Comparison of ENCODE assay signal across 39 mouse cellular contexts in genomic region chr11:115326730-115327129, GRCm38 (mm10). TPM values are rescaled to one million over a fixed set of nuclear protein-coding genes. Genes with fewer than 3 reads are reported as not detected.
DNase-seq lines count a peak whose midpoint lies in the region; ATAC-seq and TF ChIP-seq lines count a peak whose summit lies in the region.
"Had no signal": no experiment of that assay in that cellular context is flagged by ENCODE, and none has a peak within 500 bp of the region (broad histone marks: within the 10 kb centered on the region; RNA-seq: fewer than 3 reads in every experiment).

No protein-coding gene starts in this region.

- no peak overlapping the region for H3K4me3 ChIP-seq in stomach, postnatal 0 days (ENCODE audit: low read depth, low read length)
- no peak overlapping the region for H3K4me3 ChIP-seq in liver, embryonic 12.5 days
- H3K4me3 ChIP-seq: embryonic facial prominence, embryonic 13.5 days; forebrain, embryonic 10.5 days; forebrain, embryonic 15.5 days; heart, embryonic 10.5 days; hindbrain, embryonic 12.5 days; intestine, embryonic 15.5 days; liver, embryonic 15.5 days; midbrain, embryonic 10.5 days; midbrain, embryonic 15.5 days had no signal

- H3K36me3 ChIP-seq in stomach, postnatal 0 days (ENCODE audit: control insufficient read depth, insufficient read depth, low read length) = no peaks in the 10 kb centered on the region
- H3K36me3 ChIP-seq in liver, embryonic 12.5 days = no peaks in the 10 kb centered on the region
- H3K36me3 ChIP-seq: embryonic facial prominence, embryonic 13.5 days; forebrain, embryonic 10.5 days; forebrain, embryonic 15.5 days; G1E; heart, embryonic 10.5 days; hindbrain, embryonic 12.5 days; intestine, embryonic 15.5 days; liver, embryonic 15.5 days; midbrain, embryonic 10.5 days; midbrain, embryonic 15.5 days had no signal

- WGBS in stomach, postnatal 0 days = 35% methylated on average over 7 of the region's 7 CpGs
- WGBS in liver, embryonic 12.5 days (ENCODE audit: insufficient replicate concordance) = 57% methylated on average over 7 of the region's 7 CpGs

- peak; percentile 55 to 61 for DNase-seq in frontal cortex, postnatal 36 days (ENCODE audit: low spot score in 2 of 2)
- DNase-seq in frontal cortex, postnatal 10 days (ENCODE audit: low spot score in 2 of 2) = no peak
- peak; percentile 22 to 45 for DNase-seq in left cerebral cortex, postnatal 14 days (ENCODE audit: low spot score in 2 of 2)
- no peak for DNase-seq in left cerebral cortex, postnatal 4 days
- DNase-seq in right cerebral cortex, postnatal 25 days = peak; percentile 45
- DNase-seq in right cerebral cortex, postnatal 14 days = no peak
- no peak for DNase-seq in stomach, postnatal 0 days (ENCODE audit: low spot score)
- DNase-seq: adrenal gland, postnatal 10 days; cerebellum, adult 11-12 months; cerebellum, postnatal 10 days; gastrocnemius, postnatal 25 days; heart, adult 11 months; heart, postnatal 36 days; kidney, adult 8-10 months; kidney, postnatal 10 days; liver; lung, embryonic 14.5 days; lung, postnatal 14 days; thymus, postnatal 14 days had no signal

- TF ChIP-seq EP300 in stomach, postnatal 0 days (optimal IDR thresholded peaks at IDR 0.05) = no peak

- no peak overlapping the region for H3K9ac ChIP-seq in stomach, postnatal 0 days (ENCODE audit: low read length)
- no peak overlapping the region for H3K9ac ChIP-seq in liver, embryonic 12.5 days
- H3K9ac ChIP-seq: embryonic facial prominence, embryonic 13.5 days; forebrain, embryonic 15.5 days; hindbrain, embryonic 12.5 days; intestine, embryonic 15.5 days; liver, embryonic 15.5 days; lung, embryonic 14.5 days; midbrain, embryonic 15.5 days had no signal

- peaks cover 6% of the 10 kb centered on the region; the same call in 1 of the 2 replicates for H3K27me3 ChIP-seq in stomach, postnatal 0 days (ENCODE audit: control insufficient read depth, insufficient read depth, low read length)
- H3K27me3 ChIP-seq in liver, embryonic 12.5 days (replicated peaks) = peaks cover 90% of the 10 kb centered on the region

- ATAC-seq in stomach, postnatal 0 days (ENCODE audit: low FRiP score, low TSS enrichment) = peak; percentile 52
- no peak for ATAC-seq in liver, embryonic 12.5 days
- ATAC-seq: forebrain, embryonic 15.5 days; hindbrain, postnatal 0 days; intestine, embryonic 15.5 days; midbrain, embryonic 15.5 days; Patski had no signal

- TF ChIP-seq CTCF in stomach, postnatal 0 days (IDR thresholded peaks at IDR 0.05; ENCODE audit: low read depth) = no peak

- H3K4me2 ChIP-seq in stomach, postnatal 0 days (replicated peaks; ENCODE audit: low read depth) = no peak overlapping the region
- H3K4me2 ChIP-seq in liver, embryonic 12.5 days = no peak overlapping the region
- H3K4me2 ChIP-seq: embryonic facial prominence, embryonic 13.5 days; forebrain, embryonic 15.5 days; hindbrain, embryonic 12.5 days; intestine, embryonic 15.5 days; liver, embryonic 15.5 days; lung, embryonic 14.5 days; midbrain, embryonic 15.5 days had no signal

- intact Hi-C loops in left cerebral cortex, postnatal 14 days (cut with DNase I) = no loop called here
- intact Hi-C loops in left cerebral cortex, postnatal 4 days (cut with DNase I) = no loop called here

- 0 out of 2 replicates have a peak overlapping the region, but pooled peaks have one; percentile 56 for H3K27ac ChIP-seq in stomach, postnatal 0 days (replicated peaks)
- no peak overlapping the region for H3K27ac ChIP-seq in liver, embryonic 12.5 days
- H3K27ac ChIP-seq: embryonic facial prominence, embryonic 13.5 days; forebrain, embryonic 10.5 days; forebrain, embryonic 15.5 days; heart, embryonic 10.5 days; hindbrain, embryonic 12.5 days; hindbrain, postnatal 0 days; intestine, embryonic 15.5 days; liver, embryonic 15.5 days; midbrain, embryonic 10.5 days; midbrain, embryonic 15.5 days had no signal

- H3K9me3 ChIP-seq in stomach, postnatal 0 days (ENCODE audit: control insufficient read depth, low read length) = no peaks in the 10 kb centered on the region
- H3K9me3 ChIP-seq in liver, embryonic 12.5 days (replicated peaks) = no peaks in the 10 kb centered on the region
- H3K9me3 ChIP-seq: embryonic facial prominence, embryonic 13.5 days; forebrain, embryonic 10.5 days; forebrain, embryonic 15.5 days; G1E; heart, embryonic 10.5 days; hindbrain, embryonic 12.5 days; intestine, embryonic 15.5 days; liver, embryonic 15.5 days; midbrain, embryonic 10.5 days; midbrain, embryonic 15.5 days had no signal

- no peaks in the 10 kb centered on the region for H3K4me1 ChIP-seq in stomach, postnatal 0 days (replicated peaks; ENCODE audit: control insufficient read depth, insufficient read depth)
- 0 out of 2 replicates have a peak, but pooled peaks cover 6% of the 10 kb centered on the region for H3K4me1 ChIP-seq in liver, embryonic 12.5 days

RNA-seq across cellular contexts. Expression of gene Ush1g, which starts 4.9 kb away (rescaled TPM):
- total RNA-seq in left cerebral cortex, postnatal 14 days (2021) = under 1 TPM; 0.33 to 0.44 TPM
- total RNA-seq in left cerebral cortex, postnatal 4 days (2021) = under 1 TPM in 1 of 2 experiments, not detected in 1; 0.24 TPM
- 0.34 and 0.36 TPM in 2 replicates for polyA plus RNA-seq in stomach, postnatal 0 days (2015; fragmentation: Nextera tagmentation; extraction: Ambion mirVana)
- polyA plus RNA-seq in liver, embryonic 12.5 days (2016; fragmentation: Nextera tagmentation; extraction: Ambion mirVana) = 0.25 and 0.32 TPM in 2 replicates
- total RNA-seq: common myeloid progenitor, adult 5-6 weeks; megakaryocyte progenitor cell, adult 5-6 weeks; neutrophil, adult 5-6 weeks had no signal
- polyA plus RNA-seq: embryonic facial prominence, embryonic 13.5 days; forebrain, embryonic 10.5 days; G1E; hindbrain, embryonic 12.5 days; intestine, embryonic 15.5 days; lung, embryonic 14.5 days; midbrain, embryonic 10.5 days; urinary bladder, adult 2 months had no signal

RNA-seq across cellular contexts. Expression of gene Otop3, which starts 7.8 kb away (rescaled TPM):
- total RNA-seq in left cerebral cortex, postnatal 14 days (2021) = not detected
- under 1 TPM in 1 of 2 experiments, not detected in 1; 0.42 TPM for total RNA-seq in left cerebral cortex, postnatal 4 days (2021)
- polyA plus RNA-seq in stomach, postnatal 0 days (2015; fragmentation: Nextera tagmentation; extraction: Ambion mirVana) = 20.5 and 21.0 TPM in 2 replicates
- polyA plus RNA-seq in liver, embryonic 12.5 days (2016; fragmentation: Nextera tagmentation; extraction: Ambion mirVana) = not detected in 2 replicates
- total RNA-seq: common myeloid progenitor, adult 5-6 weeks; G1E; gastrocnemius, adult 18-20 months; gastrocnemius, postnatal 25 days; heart, postnatal 36 days; megakaryocyte progenitor cell, adult 5-6 weeks; neutrophil, adult 5-6 weeks had no signal
- polyA plus RNA-seq: embryonic facial prominence, embryonic 13.5 days; forebrain, embryonic 10.5 days; G1E; heart, embryonic 16.5 days; liver, embryonic 15.5 days; lung, embryonic 14.5 days; Patski; spleen, adult 2 months; urinary bladder, adult 2 months had no signal

RNA-seq across cellular contexts. Expression of gene Otop2, which starts 19.8 kb away (rescaled TPM):
- total RNA-seq in left cerebral cortex, postnatal 14 days (2021) = under 1 TPM in 1 of 2 experiments, not detected in 1; 0.38 TPM
- total RNA-seq in left cerebral cortex, postnatal 4 days (2021) = not detected
- 4.2 and 4.7 TPM in 2 replicates for polyA plus RNA-seq in stomach, postnatal 0 days (2015; fragmentation: Nextera tagmentation; extraction: Ambion mirVana)
- not detected in 2 replicates for polyA plus RNA-seq in liver, embryonic 12.5 days (2016; fragmentation: Nextera tagmentation; extraction: Ambion mirVana)
- total RNA-seq: adrenal gland, postnatal 10 days; common myeloid progenitor, adult 5-6 weeks; G1E; gastrocnemius, adult 18-20 months; gastrocnemius, postnatal 25 days; heart, postnatal 36 days; megakaryocyte progenitor cell, adult 5-6 weeks; neutrophil, adult 5-6 weeks had no signal
- polyA plus RNA-seq: forebrain, embryonic 15.5 days; G1E; heart, embryonic 10.5 days; heart, embryonic 16.5 days; hindbrain, embryonic 12.5 days; intestine, embryonic 15.5 days; liver, embryonic 15.5 days; lung, embryonic 14.5 days; midbrain, embryonic 10.5 days; midbrain, embryonic 15.5 days; Patski; spleen, adult 2 months; urinary bladder, adult 2 months had no signal

RNA-seq across cellular contexts. Expression of gene Fads6, which starts 29.3 kb away (rescaled TPM):
- total RNA-seq in left cerebral cortex, postnatal 14 days (2021) = 1 to 10 TPM; 7.2 to 7.5 TPM
- 1 to 10 TPM; 2.9 to 4.1 TPM for total RNA-seq in left cerebral cortex, postnatal 4 days (2021)
- 1.3 and 1.5 TPM in 2 replicates for polyA plus RNA-seq in stomach, postnatal 0 days (2015; fragmentation: Nextera tagmentation; extraction: Ambion mirVana)
- polyA plus RNA-seq in liver, embryonic 12.5 days (2016; fragmentation: Nextera tagmentation; extraction: Ambion mirVana) = 2.2 and 2.4 TPM in 2 replicates
- polyA plus RNA-seq: G1E had no signal

RNA-seq across cellular contexts. Expression of gene Hid1, which starts 40.8 kb away (rescaled TPM):
- 100 to 1,000 TPM in 1 of 2 experiments, 10 to 100 TPM in 1; 98.7 to 101 TPM for total RNA-seq in left cerebral cortex, postnatal 14 days (2021)
- 10 to 100 TPM; 72.7 to 80.6 TPM for total RNA-seq in left cerebral cortex, postnatal 4 days (2021)
- 37.5 and 42.7 TPM in 2 replicates for polyA plus RNA-seq in stomach, postnatal 0 days (2015; fragmentation: Nextera tagmentation; extraction: Ambion mirVana)
- polyA plus RNA-seq in liver, embryonic 12.5 days (2016; fragmentation: Nextera tagmentation; extraction: Ambion mirVana) = 1.8 TPM in 2 replicates
- total RNA-seq: G1E had no signal

Comparison
In these comparisons a context has a peak if more than half of its experiments do, and no peak if none do; other contexts are left out.
1. DNase-seq: peak in frontal cortex, postnatal 36 days (2 of 2), left cerebral cortex, postnatal 14 days (2 of 2) and right cerebral cortex, postnatal 25 days (single experiment); none in frontal cortex, postnatal 10 days (0 of 2), left cerebral cortex, postnatal 4 days (single experiment), right cerebral cortex, postnatal 14 days (single experiment) and stomach, postnatal 0 days (single experiment).